Comparison of ENCODE assay signal across 8 mouse cellular contexts in the genomic region with DNA sequence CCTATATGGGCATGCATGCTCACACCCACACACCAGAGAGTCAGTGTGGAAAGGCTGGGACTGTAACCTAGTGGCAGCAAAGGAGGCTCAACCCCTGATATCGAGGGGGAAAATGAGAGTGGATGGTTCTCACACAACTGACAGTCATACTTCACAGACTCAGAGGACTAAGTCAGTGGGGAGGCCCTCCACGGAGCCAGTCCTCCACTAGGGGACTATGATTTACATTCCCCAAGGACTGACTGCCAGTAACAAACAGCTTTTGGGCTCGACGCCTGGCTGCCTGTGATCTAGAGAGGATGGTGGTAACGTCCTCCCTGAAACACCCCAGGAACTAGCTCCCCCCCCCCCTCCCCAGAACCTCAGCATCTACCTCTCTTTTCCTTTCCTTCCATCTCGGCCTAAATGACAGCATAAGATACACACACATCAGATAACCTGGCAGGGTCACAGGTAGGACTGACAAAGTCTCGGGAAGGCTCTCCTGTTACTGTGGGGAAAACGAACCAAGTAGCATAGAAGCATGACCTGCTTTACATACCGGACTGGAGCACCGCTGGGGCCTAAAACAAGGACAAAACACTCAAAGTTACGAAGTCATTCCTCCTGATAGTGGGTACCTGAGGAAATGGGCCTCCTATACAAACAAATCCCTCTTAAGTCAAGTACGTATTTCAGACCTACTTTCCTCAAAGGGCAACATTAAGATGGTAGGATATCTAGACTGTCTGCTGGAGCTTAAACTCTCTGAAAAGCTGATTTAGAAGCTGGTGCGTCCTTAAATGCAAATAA. TPM values are rescaled to one million over a fixed set of nuclear protein-coding genes. Genes with fewer than 3 reads are reported as not detected.
DNase-seq lines count a peak whose midpoint lies in the region; ATAC-seq and TF ChIP-seq lines count a peak whose summit lies in the region.

No protein-coding gene starts in this region.

- no peak for TF ChIP-seq CTCF in kidney, adult 2 months (conservative IDR thresholded peaks at IDR 0.05; ENCODE audit: insufficient read depth, insufficient read length, low read depth, low read length)

- 15% methylated on average over 13 of the region's 13 CpGs for WGBS in kidney, adult 2 months
- WGBS in forebrain, embryonic 10.5 days: 67% methylated on average over 13 of the region's 13 CpGs
- WGBS in intestine, embryonic 14.5 days: 30% methylated on average over 13 of the region's 13 CpGs
- WGBS in lung, embryonic 15.5 days: 23% methylated on average over 13 of the region's 13 CpGs

- H3K36me3 ChIP-seq in kidney, adult 2 months (ENCODE audit: control insufficient read depth, insufficient read depth, low read length): no peaks in the 10 kb centered on the region
- H3K36me3 ChIP-seq in forebrain, embryonic 10.5 days (replicated peaks): no peaks in the 10 kb centered on the region
- no peaks in the 10 kb centered on the region for H3K36me3 ChIP-seq in intestine, embryonic 14.5 days (ENCODE audit: control insufficient read depth, insufficient read depth, low read length)
- no peaks in the 10 kb centered on the region for H3K36me3 ChIP-seq in lung, embryonic 15.5 days

- no peaks in the 10 kb centered on the region for H3K9me3 ChIP-seq in forebrain, embryonic 10.5 days
- H3K9me3 ChIP-seq in intestine, embryonic 14.5 days (ENCODE audit: control insufficient read depth, low read length): no peaks in the 10 kb centered on the region
- no peaks in the 10 kb centered on the region for H3K9me3 ChIP-seq in lung, embryonic 15.5 days

- DNase-seq in kidney, adult 2 months: no peak
- DNase-seq in kidney, adult 8-10 months: no peak
- DNase-seq in MN1 (ENCODE audit: low spot score): peak; percentile 39
- DNase-seq in forebrain, embryonic 10.5 days (ENCODE audit: extremely low spot score, low spot score): no peak
- no peak for DNase-seq in intestine, embryonic 14.5 days (ENCODE audit: low spot score)
- DNase-seq in telencephalon, adult 2 months (ENCODE audit: low read depth, low spot score): peak; percentile 4
- DNase-seq in left cerebral cortex, adult 9 months (ENCODE audit: low spot score in 2 of 2): no peak

- H3K27ac ChIP-seq in kidney, adult 2 months (ENCODE audit: insufficient read depth, low read depth, low read length): peak overlapping the region; percentile 83
- H3K27ac ChIP-seq in forebrain, embryonic 10.5 days: peak overlapping the region; percentile 82; the same call in 1 of the 2 replicates
- no peak overlapping the region for H3K27ac ChIP-seq in intestine, embryonic 14.5 days (ENCODE audit: low read depth)
- H3K27ac ChIP-seq in lung, embryonic 15.5 days: peak overlapping the region; percentile 68

- H3K4me1 ChIP-seq in kidney, adult 2 months (ENCODE audit: control insufficient read depth, insufficient read depth, low read length): peaks cover 21% of the 10 kb centered on the region; the same call in 1 of the 2 replicates
- peaks cover 23% of the 10 kb centered on the region for H3K4me1 ChIP-seq in forebrain, embryonic 10.5 days
- H3K4me1 ChIP-seq in intestine, embryonic 14.5 days (replicated peaks; ENCODE audit: control insufficient read depth, insufficient read depth, low read length): peaks cover 11% of the 10 kb centered on the region
- peaks cover 24% of the 10 kb centered on the region for H3K4me1 ChIP-seq in lung, embryonic 15.5 days

- no peaks in the 10 kb centered on the region for H3K27me3 ChIP-seq in kidney, adult 2 months (replicated peaks; ENCODE audit: control insufficient read depth, insufficient read depth, low read length)
- no peaks in the 10 kb centered on the region for H3K27me3 ChIP-seq in forebrain, embryonic 10.5 days (ENCODE audit: poor library complexity, severe bottlenecking)
- no peaks in the 10 kb centered on the region for H3K27me3 ChIP-seq in intestine, embryonic 14.5 days (replicated peaks; ENCODE audit: control insufficient read depth, insufficient read depth, low read length)
- no peaks in the 10 kb centered on the region for H3K27me3 ChIP-seq in lung, embryonic 15.5 days

- H3K9ac ChIP-seq in intestine, embryonic 14.5 days (ENCODE audit: low read length): peak overlapping the region; percentile 55
- peak overlapping the region; percentile 71 for H3K9ac ChIP-seq in lung, embryonic 15.5 days

- TF ChIP-seq POLR2A in kidney, adult 2 months (IDR thresholded peaks at IDR 0.05; ENCODE audit: low read depth, low read length): no peak

- peak overlapping the region; percentile 96 for H3K4me3 ChIP-seq in kidney, adult 2 months (ENCODE audit: insufficient read depth, low read depth, low read length)
- H3K4me3 ChIP-seq in forebrain, embryonic 10.5 days: peak overlapping the region; percentile 72
- peak overlapping the region; percentile 72 for H3K4me3 ChIP-seq in intestine, embryonic 14.5 days (ENCODE audit: low read depth, low read length)
- H3K4me3 ChIP-seq in lung, embryonic 15.5 days: peak overlapping the region; percentile 67

- peak overlapping the region; percentile 82 for H3K4me2 ChIP-seq in intestine, embryonic 14.5 days (ENCODE audit: low read length)
- peak overlapping the region; percentile 72 for H3K4me2 ChIP-seq in lung, embryonic 15.5 days

- ATAC-seq in intestine, embryonic 14.5 days (replicated peaks; ENCODE audit: low FRiP score, low TSS enrichment, low read depth): no peak
- no peak for ATAC-seq in lung, embryonic 15.5 days (ENCODE audit: borderline replicate concordance, extremely low read depth, low FRiP score, low TSS enrichment)

RNA-seq across cellular contexts. Expression of gene Elmod3, which starts 0.9 kb away (rescaled TPM):
- polyA plus RNA-seq in kidney, adult 2 months (2012; rRNA removed): 43.0 and 43.4 TPM in 2 replicates
- polyA plus RNA-seq in forebrain, embryonic 10.5 days (2016; fragmentation: Nextera tagmentation; extraction: Ambion mirVana): 12.5 and 13.7 TPM in 2 replicates
- polyA plus RNA-seq in intestine, embryonic 14.5 days (2014; fragmentation: Nextera tagmentation; extraction: Ambion mirVana): 14.2 and 15.1 TPM in 2 replicates
- 16.2 and 17.7 TPM in 2 replicates for polyA plus RNA-seq in lung, embryonic 15.5 days (2015; fragmentation: Nextera tagmentation; extraction: Ambion mirVana)

RNA-seq across cellular contexts. Expression of gene Retsat, which starts 1.0 kb away (rescaled TPM):
- polyA plus RNA-seq in kidney, adult 2 months (2012; rRNA removed): 237 and 272 TPM in 2 replicates
- 8.1 and 8.3 TPM in 2 replicates for polyA plus RNA-seq in forebrain, embryonic 10.5 days (2016; fragmentation: Nextera tagmentation; extraction: Ambion mirVana)
- 20.7 and 21.3 TPM in 2 replicates for polyA plus RNA-seq in intestine, embryonic 14.5 days (2014; fragmentation: Nextera tagmentation; extraction: Ambion mirVana)
- 18.5 and 18.8 TPM in 2 replicates for polyA plus RNA-seq in lung, embryonic 15.5 days (2015; fragmentation: Nextera tagmentation; extraction: Ambion mirVana)

RNA-seq across cellular contexts. Expression of gene Tgoln1, which starts 19.5 kb away (rescaled TPM):
- polyA plus RNA-seq in kidney, adult 2 months (2012; rRNA removed): 101 and 118 TPM in 2 replicates
- polyA plus RNA-seq in forebrain, embryonic 10.5 days (2016; fragmentation: Nextera tagmentation; extraction: Ambion mirVana): 28.6 and 28.7 TPM in 2 replicates
- polyA plus RNA-seq in intestine, embryonic 14.5 days (2014; fragmentation: Nextera tagmentation; extraction: Ambion mirVana): 37.6 and 40.8 TPM in 2 replicates
- 40.2 and 43.4 TPM in 2 replicates for polyA plus RNA-seq in lung, embryonic 15.5 days (2015; fragmentation: Nextera tagmentation; extraction: Ambion mirVana)

RNA-seq across cellular contexts. Expression of gene Capg, which starts 53.1 kb away (rescaled TPM):
- polyA plus RNA-seq in kidney, adult 2 months (2012; rRNA removed): 64.3 and 70.9 TPM in 2 replicates
- polyA plus RNA-seq in forebrain, embryonic 10.5 days (2016; fragmentation: Nextera tagmentation; extraction: Ambion mirVana): 8.9 and 10.5 TPM in 2 replicates
- polyA plus RNA-seq in intestine, embryonic 14.5 days (2014; fragmentation: Nextera tagmentation; extraction: Ambion mirVana): 36.7 and 37.9 TPM in 2 replicates
- 54.2 and 57.9 TPM in 2 replicates for polyA plus RNA-seq in lung, embryonic 15.5 days (2015; fragmentation: Nextera tagmentation; extraction: Ambion mirVana)

Comparison
In these comparisons a context has a peak if more than half of its experiments do, and no peak if none do; other contexts are left out.
1. DNase-seq: peak in MN1 (single experiment) and telencephalon, adult 2 months (single experiment); none in kidney, adult 2 months (single experiment), kidney, adult 8-10 months (0 of 2), forebrain, embryonic 10.5 days (single experiment), intestine, embryonic 14.5 days (single experiment) and left cerebral cortex, adult 9 months (0 of 2).
2. RNA of gene Retsat, which starts 1.0 kb away (polyA plus RNA-seq): 237 to 272 TPM in kidney, adult 2 months; 20.7 to 21.3 TPM in intestine, embryonic 14.5 days, 18.5 to 18.8 TPM in lung, embryonic 15.5 days and 8.1 to 8.3 TPM in forebrain, embryonic 10.5 days; every median in the first group is over 10 times any median in the second.
3. Peak in every context shown above with its lines, with median percentiles within 50 percentile points of each other: H3K4me3 ChIP-seq.